Mouse (Mus musculus) liver, embryonic 16.5 days (tissue): ENCODE measurements at regions not wholly inside any gene's neighbourhood (a gene's known extent, or its start where the extent isn't known, plus 50 kb on each side); places are given as distances from the start of the nearest gene placed in this dataset.

Experiments used
- ATAC-seq: fragments of 200-750 bp; cut with Nextera tagmentation; 2 replicates; pipeline ENCODE4 v1.8.0; 2017; ENCODE audit warnings: low read depth, mild to moderate bottlenecking, moderate number of reproducible peaks, moderate library complexity
- H3K27ac ChIP-seq: fragments of 300-500 bp; sonication (generic); 2 replicates; pipeline ENCODE4 v1.5.1; 2014; ENCODE audit warnings: mild to moderate bottlenecking, low read length
- H3K27me3 ChIP-seq: fragments of 300-500 bp; sonication (generic); 2 replicates; pipeline ENCODE4 v1.6.1; 2014; ENCODE audit warnings: low read depth, low read length, mixed read lengths; ENCODE audit not compliant: control insufficient read depth, insufficient read depth
- H3K36me3 ChIP-seq: fragments of 300-500 bp; sonication (generic); 2 replicates; pipeline ENCODE4 v1.6.1; 2014; ENCODE audit warnings: mild to moderate bottlenecking; ENCODE audit not compliant: control insufficient read depth, insufficient read depth
- H3K4me1 ChIP-seq: fragments of 300-500 bp; sonication (generic); 2 replicates; pipeline ENCODE4 v1.6.1; 2014; ENCODE audit warnings: low read depth, low read length, mixed read lengths; ENCODE audit not compliant: control insufficient read depth
- H3K4me2 ChIP-seq: fragments of 300-500 bp; sonication (generic); 2 replicates; pipeline ENCODE4 v1.6.1; 2014; ENCODE audit warnings: low read depth, low read length, mixed read lengths
- H3K4me3 ChIP-seq: fragments of 300-500 bp; sonication (generic); 2 replicates; pipeline ENCODE4 v1.5.1; 2014; ENCODE audit warnings: low read depth, mild to moderate bottlenecking, low read length
- H3K9ac ChIP-seq: fragments of 300-500 bp; sonication (generic); 2 replicates; pipeline ENCODE4 v1.6.1; 2014; ENCODE audit warnings: low read depth, low read length
- H3K9me3 ChIP-seq: fragments of 300-500 bp; sonication (generic); replicated peaks from 2 replicates; pipeline ENCODE4 v1.6.1; 2016; ENCODE audit warnings: low read length; ENCODE audit not compliant: control insufficient read depth
- WGBS: fragments of 180-500 bp; shearing (Covaris S2); extraction: QIAGEN DNeasy Blood & Tissue Kit; methylation state at CpG from one replicate; pipeline ENCODE4 v1.1.7; 2014; ENCODE audit not compliant: insufficient replicate concordance; 5-methylcytosine and 5-hydroxymethylcytosine counted together

GRCm38 (mm10) chr15:16404077-16404476, 324.5 kb upstream of the Cdh9 start:
- 59% methylated on average over 5 of the region's 5 CpGs for WGBS
- ATAC-seq = no peak

GRCm38 (mm10) chr15:16406203-16406602, 322.4 kb upstream of the Cdh9 start:
- no peak for ATAC-seq

More at GRCm38 (mm10) chr15:16404077-16404476, 324.5 kb upstream of the Cdh9 start:
- Histone ChIP-seq H3K4me3 (no peak overlapping the region), H3K36me3 (no peaks in the 10 kb centered on the region), H3K9me3 (no peaks in the 10 kb centered on the region), H3K9ac (no peak overlapping the region), H3K27me3 (no peaks in the 10 kb centered on the region), H3K4me1 (no peaks in the 10 kb centered on the region), H3K27ac (no peak overlapping the region), H3K4me2 (no peak overlapping the region)

GRCm38 (mm10) chr15:16411686-16412085, 316.9 kb upstream of the Cdh9 start:
- Histone ChIP-seq H3K36me3 (no peaks in the 10 kb centered on the region), H3K4me3 (no peak overlapping the region), H3K9ac (no peak overlapping the region), H3K4me1 (no peaks in the 10 kb centered on the region), H3K4me2 (no peak overlapping the region), H3K27me3 (no peaks in the 10 kb centered on the region), H3K27ac (no peak overlapping the region), H3K9me3 (no peaks in the 10 kb centered on the region)
- ATAC-seq = no peak
- WGBS = 63% methylated on average over 1 of the region's 1 CpGs

More at GRCm38 (mm10) chr15:16406203-16406602, 322.4 kb upstream of the Cdh9 start:
- Histone ChIP-seq H3K4me1 (no peaks in the 10 kb centered on the region), H3K9ac (no peak overlapping the region), H3K36me3 (no peaks in the 10 kb centered on the region), H3K27me3 (no peaks in the 10 kb centered on the region), H3K4me3 (no peak overlapping the region), H3K4me2 (no peak overlapping the region), H3K9me3 (no peaks in the 10 kb centered on the region), H3K27ac (no peak overlapping the region)

- Histone ChIP-seq H3K4me1 (no peaks in the 10 kb centered on the region), H3K9me3 (no peaks in the 10 kb centered on the region), H3K4me3 (no peak overlapping the region), H3K27me3 (no peaks in the 10 kb centered on the region), H3K36me3 (no peaks in the 10 kb centered on the region), H3K9ac (no peak overlapping the region), H3K4me2 (no peak overlapping the region), H3K27ac (no peak overlapping the region)
- WGBS = 30% methylated on average over 3 of the region's 3 CpGs
- ATAC-seq = no peak
These were observed 310.8 kb upstream of the Cdh9 start for GRCm38 (mm10) chr15:16417719-16418118.

GRCm38 (mm10) chr15:16423019-16423418, 305.5 kb upstream of the Cdh9 start:
- ATAC-seq = no peak
- Histone ChIP-seq H3K36me3 (no peaks in the 10 kb centered on the region), H3K4me3 (no peak overlapping the region), H3K4me2 (no peak overlapping the region), H3K27me3 (no peaks in the 10 kb centered on the region), H3K27ac (no peak overlapping the region), H3K4me1 (no peaks in the 10 kb centered on the region), H3K9me3 (no peaks in the 10 kb centered on the region), H3K9ac (no peak overlapping the region)
- WGBS = 50% methylated on average over 3 of the region's 3 CpGs

- Histone ChIP-seq H3K4me1 (no peaks in the 10 kb centered on the region), H3K36me3 (no peaks in the 10 kb centered on the region), H3K9me3 (no peaks in the 10 kb centered on the region), H3K4me3 (no peak overlapping the region), H3K9ac (no peak overlapping the region), H3K27ac (no peak overlapping the region), H3K4me2 (no peak overlapping the region), H3K27me3 (no peaks in the 10 kb centered on the region)
- no peak for ATAC-seq
These were observed 281.9 kb upstream of the Cdh9 start for GRCm38 (mm10) chr15:16446631-16447030.

GRCm38 (mm10) chr15:16491238-16491637, 237.3 kb upstream of the Cdh9 start:
- Histone ChIP-seq H3K27me3 (no peaks in the 10 kb centered on the region), H3K27ac (no peak overlapping the region), H3K9me3 (no peaks in the 10 kb centered on the region; the same call in 1 of the 2 replicates), H3K4me2 (no peak overlapping the region), H3K36me3 (no peaks in the 10 kb centered on the region), H3K4me1 (no peaks in the 10 kb centered on the region), H3K9ac (no peak overlapping the region), H3K4me3 (no peak overlapping the region)
- no peak for ATAC-seq
- WGBS = 29% methylated on average over 3 of the region's 3 CpGs

- H3K4me1 ChIP-seq = no peaks in the 10 kb centered on the region
- no peak overlapping the region for H3K9ac ChIP-seq
- no peak overlapping the region for H3K4me3 ChIP-seq
- no peak for ATAC-seq
- no peaks in the 10 kb centered on the region for H3K27me3 ChIP-seq
- H3K9me3 ChIP-seq = no peaks in the 10 kb centered on the region; the same call in 1 of the 2 replicates
- 53% methylated on average over 2 of the region's 2 CpGs for WGBS
- H3K36me3 ChIP-seq = no peaks in the 10 kb centered on the region
- H3K4me2 ChIP-seq = no peak overlapping the region
- H3K27ac ChIP-seq = no peak overlapping the region
These were observed 235.7 kb upstream of the Cdh9 start for GRCm38 (mm10) chr15:16492871-16493270.

- 45% methylated on average over 4 of the region's 4 CpGs for WGBS
- Histone ChIP-seq H3K27me3 (no peaks in the 10 kb centered on the region), H3K4me2 (no peak overlapping the region)
These were observed 208.0 kb upstream of the Cdh9 start for GRCm38 (mm10) chr15:16520556-16520955.

GRCm38 (mm10) chr15:16532587-16532986, 196.0 kb upstream of the Cdh9 start:
- H3K4me1 ChIP-seq = no peaks in the 10 kb centered on the region
- no peak overlapping the region for H3K27ac ChIP-seq
- no peaks in the 10 kb centered on the region for H3K27me3 ChIP-seq
- 70% methylated on average over 6 of the region's 6 CpGs for WGBS
- H3K36me3 ChIP-seq = no peaks in the 10 kb centered on the region
- H3K9me3 ChIP-seq = no peaks in the 10 kb centered on the region
- H3K4me2 ChIP-seq = no peak overlapping the region
- ATAC-seq = no peak
- no peak overlapping the region for H3K9ac ChIP-seq
- no peak overlapping the region for H3K4me3 ChIP-seq

More at GRCm38 (mm10) chr15:16520556-16520955, 208.0 kb upstream of the Cdh9 start:
- Histone ChIP-seq H3K27ac (no peak overlapping the region), H3K4me3 (no peak overlapping the region), H3K9me3 (no peaks in the 10 kb centered on the region), H3K36me3 (no peaks in the 10 kb centered on the region), H3K4me1 (no peaks in the 10 kb centered on the region), H3K9ac (no peak overlapping the region)
- ATAC-seq = no peak
